Mouse (Mus musculus) ES-E14 (cell line): Measurements from ENCODE around the gene Nfib.

Experiments
- MAFK ChIP-seq: IDR thresholded peaks from 2 replicates; pipeline ENCODE4 v1.6.1; 2014; ENCODE audit warnings: mild to moderate bottlenecking, low read depth, low read length, inconsistent platforms; ENCODE audit not compliant: insufficient read depth
- ZC3H11A ChIP-seq: IDR thresholded peaks from 2 replicates; pipeline ENCODE4 v1.6.1; 2012; ENCODE audit warnings: low read depth, mild to moderate bottlenecking, inconsistent platforms, low read length, borderline replicate concordance

GRCm38 (mm10) chr4:82543398-82543740, 162.2 kb downstream of the Nfib start:
- TF ChIP-seq ZC3H11A (no peak), MAFK (no peak)
